Mouse (Mus musculus): ENCODE data around the gene Etfa. TPM values are rescaled to one million over a fixed set of nuclear protein-coding genes. Genes with fewer than 3 reads are reported as not detected.

Etfa gene
- 100 to 1,000 TPM; 394 to 566 TPM for total RNA-seq (2021)
- polyA plus RNA-seq (2012; rRNA removed), result 82.0 and 95.3 TPM in 2 replicates
- long read RNA-seq, transcript Etfa-201 (12 exons, 1,392 nt), result major isoform, 574 of 663 reads
- long read RNA-seq, partial matches to known transcripts, result 66 of 663 reads
- long read RNA-seq, other reads (novel, unspliced or antisense), result 23 of 663 reads

DNA sequence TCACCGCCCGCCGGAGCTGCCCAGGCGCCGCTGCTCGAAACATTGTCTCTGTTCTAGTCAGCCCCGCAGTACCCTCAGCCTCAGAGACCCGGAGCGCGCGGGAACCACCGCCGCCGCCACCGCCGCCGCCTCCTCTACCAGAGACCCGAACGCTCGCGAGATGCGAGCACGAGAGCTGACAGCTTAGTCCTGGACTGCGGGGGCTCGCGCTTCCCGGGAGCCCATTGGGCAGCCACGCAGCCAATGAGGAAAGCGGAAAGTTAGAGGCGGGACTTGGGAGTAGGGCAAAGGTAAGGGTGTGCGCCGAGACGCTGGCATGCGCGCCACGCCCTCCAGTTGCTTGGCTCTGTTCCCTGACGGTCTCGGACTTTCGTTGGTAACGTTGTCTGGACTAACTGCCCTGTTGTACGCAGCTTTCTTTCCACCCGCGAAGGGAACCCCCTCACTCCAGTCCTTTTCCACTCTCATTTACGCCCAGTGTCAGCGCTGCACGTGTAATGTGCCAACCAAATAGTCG lies at the start of gene Etfa:
Gene Etfa (minus strand): TSS at position 217 of the 517 bp plus-strand sequence.
- peak; percentile 98 for DNase-seq

DNA sequence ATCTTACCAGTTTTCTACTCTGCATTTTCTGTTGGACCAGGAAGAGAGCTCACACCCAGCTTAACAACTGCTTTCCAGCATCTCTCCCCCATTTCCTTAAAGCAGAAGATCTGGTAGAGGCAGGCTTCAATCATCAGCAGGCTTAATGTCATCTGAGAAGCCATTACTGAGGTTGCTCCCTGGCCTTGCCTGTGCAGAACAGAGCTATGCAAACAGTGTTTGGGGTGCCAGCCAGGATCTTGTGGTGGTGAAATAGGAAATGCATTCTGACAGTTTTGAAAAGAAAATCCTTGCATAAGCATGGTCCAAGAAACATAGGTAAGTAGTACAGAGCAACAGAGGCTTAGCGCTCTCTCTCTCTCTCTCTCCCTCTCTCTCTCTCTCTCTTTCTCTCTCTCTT lies 48.9 kb upstream of the Etfa start:
- DNase-seq, result no peak

DNA sequence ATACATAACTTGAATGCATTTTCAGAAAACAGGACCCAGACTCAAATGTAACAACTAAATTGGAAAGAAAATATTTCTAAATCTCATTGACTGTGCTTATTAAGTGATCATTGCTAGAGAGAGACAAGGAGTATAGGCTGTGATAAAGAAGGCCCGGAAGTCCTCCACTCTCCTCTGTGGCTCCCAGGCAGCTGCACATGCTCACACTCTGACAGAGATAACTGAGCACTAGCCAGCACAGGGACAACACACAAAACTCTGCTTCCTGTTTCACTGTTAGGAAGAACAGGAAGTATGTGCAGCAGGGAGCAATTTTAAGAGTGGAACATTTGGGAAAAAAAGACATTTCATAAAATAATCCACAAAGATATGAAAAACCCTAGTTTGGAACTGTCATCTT lies 42.9 kb upstream of the Etfa start:
- no peak for DNase-seq

DNA sequence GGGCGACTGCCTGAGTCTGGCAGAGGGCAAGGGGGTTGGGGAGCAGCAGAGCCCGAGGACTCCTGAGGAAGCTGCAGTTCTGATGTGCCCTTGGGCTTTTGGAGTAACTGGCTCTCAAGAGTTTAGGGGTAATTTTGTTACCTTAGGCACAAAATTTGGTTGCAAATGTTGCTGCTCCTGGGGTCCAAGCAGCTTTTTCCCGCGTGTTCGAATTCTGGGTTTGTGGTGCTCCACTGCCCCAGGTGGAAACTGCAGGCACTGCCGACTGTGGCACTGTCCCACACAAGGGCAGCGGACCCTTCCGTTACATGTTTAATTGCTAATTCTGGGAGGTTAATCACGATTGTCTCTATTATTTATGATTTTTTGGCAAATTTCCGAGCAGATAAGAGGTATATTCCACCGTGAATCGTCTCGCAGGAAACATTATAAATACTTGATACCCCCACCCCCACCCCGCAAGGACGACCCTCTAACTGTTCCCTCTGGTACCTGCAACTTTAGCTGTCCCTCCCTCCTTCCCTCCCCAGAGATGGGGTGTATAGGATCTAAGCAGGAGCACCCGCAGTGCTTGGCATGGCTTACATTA lies 37.4 kb upstream of the Etfa start:
- no peak for DNase-seq

DNA sequence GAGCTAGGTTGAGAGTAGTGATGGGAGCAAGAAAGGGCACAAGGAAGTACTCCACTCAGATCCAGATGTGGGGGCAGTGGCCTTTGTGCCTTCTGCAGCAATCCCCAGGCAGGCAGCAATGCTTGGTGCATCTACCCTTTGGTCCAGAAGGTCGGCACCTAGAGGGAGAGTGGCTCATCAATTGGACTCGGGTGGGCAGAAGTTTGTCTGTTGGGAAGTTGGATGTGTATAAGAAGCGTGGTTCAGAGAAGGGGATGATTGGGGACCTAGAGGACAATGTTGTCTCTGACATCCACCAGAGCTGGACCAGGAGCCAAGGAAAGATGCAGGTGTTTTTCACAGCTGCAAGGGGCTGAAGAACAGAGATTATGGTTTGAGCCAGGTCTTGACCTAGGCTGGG lies 36.8 kb upstream of the Etfa start:
- DNase-seq, result no peak

DNA sequence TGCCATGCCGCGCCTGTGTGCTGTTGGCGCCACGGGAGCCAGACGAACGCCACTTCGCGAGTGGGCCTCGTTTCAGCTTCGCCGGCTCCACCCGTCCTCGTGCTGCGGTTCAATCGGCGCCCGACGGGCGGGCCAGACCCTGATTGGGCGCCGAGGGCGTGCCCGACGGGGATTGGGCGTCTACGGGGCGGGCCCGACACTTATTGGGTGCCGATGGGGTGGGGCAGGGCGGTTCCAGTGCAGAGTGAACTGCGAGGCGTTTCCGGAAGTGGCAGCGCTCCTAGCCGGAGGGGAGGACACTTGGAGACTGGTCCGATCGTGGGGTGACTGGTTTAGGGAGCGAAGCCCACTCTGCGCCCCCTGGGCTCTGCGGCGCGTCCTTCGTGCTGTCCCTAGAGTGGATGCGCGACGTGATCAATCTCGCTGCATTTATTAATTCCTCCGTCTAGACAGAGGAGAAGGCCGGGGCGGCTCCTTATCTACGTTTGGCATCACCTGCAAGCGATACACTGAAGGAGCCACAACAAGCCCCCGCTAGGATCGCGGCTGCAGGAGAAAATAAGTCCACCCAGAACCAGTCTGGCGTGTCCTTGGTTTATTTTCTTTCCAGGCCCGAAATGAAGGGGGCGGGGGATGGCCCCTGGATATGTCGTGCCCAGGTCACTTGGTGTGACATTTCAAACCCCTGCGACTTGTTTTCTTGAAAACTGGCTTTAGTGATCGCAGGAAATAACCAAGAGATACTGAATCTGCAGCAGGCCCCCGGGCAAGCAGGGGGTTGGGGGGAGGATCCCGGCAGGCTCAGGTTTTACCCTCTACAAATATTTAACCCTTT lies 34.4 kb upstream of the Etfa start:
- peak; percentile 75 for DNase-seq

DNA sequence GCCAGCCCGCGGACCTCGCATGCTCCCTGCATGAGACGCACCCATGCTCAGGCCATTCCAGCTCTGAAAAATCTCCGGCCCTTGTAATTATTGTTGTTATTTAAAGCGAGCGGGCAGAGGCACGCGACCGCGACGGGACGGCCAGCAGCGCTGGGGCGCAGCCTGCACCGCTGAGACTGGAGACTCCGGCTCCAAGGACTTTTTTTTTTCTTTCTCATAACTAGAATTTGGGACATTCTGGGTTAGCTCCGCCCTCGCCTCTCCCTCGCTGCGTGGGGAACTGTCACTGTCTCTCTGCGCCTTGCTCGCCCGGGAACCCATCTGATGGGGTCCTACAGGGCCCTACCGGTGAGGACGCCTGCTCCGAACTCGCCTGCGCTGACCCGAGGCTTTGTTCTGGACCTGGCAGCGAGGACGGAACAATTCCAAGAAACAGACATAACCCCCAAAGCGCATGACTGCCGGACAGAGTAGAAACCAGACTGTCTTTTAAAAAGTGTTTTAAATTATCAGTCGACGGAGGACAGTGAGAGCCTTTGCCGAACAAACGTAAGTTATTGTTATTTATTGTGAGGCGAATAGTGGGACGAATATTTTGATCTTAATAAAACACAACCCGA lies 33.6 kb upstream of the Etfa start:
- peak; percentile 44 for DNase-seq

DNA sequence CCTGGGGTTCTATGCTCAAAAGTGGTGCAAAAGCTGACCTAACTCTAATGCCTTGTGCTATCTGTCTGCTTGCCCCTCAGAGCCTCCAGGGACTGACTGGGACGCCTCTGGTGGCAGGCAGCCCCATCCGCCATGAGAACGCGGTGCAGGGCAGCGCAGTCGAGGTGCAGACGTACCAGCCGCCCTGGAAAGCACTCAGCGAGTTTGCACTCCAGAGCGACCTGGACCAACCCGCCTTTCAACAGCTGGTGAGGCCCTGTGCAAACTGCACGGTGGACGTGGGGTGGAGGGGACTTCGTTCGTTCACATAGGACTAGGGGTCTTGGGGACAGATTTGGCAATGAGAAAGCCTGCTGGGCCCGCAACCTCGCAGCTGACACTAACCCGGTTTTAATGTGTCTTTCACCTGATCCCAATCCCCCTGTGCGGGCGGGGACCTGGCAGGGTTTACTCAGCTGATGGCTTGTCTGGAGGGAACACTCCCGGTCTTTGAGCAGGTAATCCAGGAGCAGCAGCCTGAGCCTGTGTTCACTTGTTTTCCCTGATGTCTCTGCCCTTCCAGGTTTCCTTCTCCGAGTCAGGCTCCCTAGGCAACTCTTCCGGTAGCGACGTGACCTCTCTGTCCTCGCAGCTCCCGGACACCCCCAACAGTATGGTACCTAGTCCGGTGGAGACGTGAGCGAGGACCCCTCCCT lies 33.0 kb upstream of the Etfa start:
- peak; percentile 42 for DNase-seq

DNA sequence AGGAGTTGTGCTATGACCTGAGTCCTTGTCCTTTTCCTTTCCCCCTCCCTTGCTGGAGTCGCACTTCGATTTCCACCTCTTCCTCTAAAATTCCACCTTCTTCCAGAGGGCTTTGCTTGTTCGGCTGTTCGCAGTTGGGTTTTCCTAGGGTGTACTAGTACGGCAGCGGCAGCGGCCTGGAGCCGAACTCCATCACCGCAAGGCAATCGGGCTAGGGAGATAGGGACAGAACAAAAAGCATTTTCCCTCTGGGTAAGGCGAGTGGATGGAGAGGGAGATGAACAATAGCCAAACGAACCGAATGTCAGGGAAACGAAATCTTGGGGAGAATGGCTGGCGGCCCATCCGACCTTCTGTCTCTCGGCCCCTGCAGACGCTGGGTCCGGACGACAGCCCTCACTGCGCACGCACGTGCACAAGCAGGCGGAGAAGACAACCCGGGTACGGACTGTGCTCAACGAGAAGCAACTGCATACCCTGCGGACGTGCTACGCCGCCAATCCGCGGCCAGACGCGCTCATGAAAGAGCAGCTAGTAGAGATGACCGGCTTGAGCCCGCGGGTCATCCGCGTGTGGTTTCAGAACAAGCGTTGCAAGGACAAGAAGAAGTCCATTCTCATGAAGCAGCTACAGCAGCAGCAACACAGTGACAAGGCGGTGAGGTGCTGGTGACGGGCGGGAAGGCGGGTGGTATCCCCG lies 31.8 kb upstream of the Etfa start:
- DNase-seq, result peak; percentile 52

DNA sequence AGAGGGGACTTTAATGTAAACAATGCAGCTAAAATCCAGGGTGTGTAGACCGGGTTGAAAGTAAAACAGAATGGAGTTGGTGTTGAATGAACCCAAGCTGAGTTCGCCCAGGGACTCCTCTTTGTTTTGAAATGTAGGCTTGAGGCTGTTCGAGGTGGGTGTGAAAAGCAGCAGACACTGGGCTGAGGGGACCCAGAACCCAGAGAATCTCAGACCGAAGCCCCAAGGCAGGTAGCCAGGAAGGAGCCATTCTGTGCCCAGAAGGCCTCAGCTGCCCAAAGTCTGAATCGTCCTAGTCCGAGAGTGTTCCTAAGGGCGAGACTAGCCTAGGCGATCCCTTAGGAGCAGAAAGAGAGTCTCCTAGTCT lies 31.3 kb upstream of the Etfa start:
- DNase-seq, result no peak

DNA sequence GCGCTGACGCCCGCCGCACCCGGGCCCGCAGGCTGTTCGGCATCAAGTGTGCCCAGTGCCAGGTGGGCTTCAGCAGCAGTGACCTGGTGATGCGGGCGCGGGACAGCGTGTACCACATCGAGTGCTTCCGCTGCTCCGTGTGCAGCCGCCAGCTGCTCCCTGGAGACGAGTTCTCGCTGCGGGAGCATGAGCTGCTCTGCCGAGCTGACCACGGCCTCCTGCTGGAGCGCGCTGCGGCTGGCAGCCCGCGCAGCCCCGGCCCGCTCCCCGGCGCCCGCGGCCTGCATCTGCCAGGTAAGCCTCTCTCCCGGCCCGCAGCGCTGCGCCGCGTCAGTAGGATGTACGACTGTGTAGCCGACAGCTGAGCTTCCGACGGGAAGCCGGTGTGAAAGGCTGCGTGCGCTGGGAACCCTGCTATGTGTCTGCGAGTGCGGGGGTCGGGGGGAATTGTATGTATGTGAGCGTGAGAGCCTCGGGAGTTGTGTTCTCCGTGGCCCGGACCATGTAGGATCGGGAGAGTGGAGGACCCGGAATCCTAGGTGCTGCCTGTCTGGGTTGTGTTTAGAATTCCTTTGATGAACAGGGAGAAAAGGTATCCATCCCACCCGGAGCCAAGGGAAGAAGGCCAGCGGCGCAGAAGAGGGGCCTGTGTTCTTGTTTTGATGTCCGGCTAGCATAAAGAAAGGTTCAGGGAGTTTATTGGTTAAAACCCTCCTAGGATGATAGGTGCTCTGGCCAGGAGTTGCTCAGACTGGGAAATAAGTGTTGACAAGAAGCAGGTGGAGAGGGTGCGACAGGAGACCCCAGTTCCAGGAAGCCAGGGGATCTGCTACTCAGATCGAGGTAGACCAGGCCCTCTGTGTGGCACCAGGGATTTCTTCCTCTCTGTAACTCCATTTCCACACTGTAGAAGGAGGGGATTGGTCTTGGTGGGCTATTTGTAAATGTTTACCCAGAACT lies 30.6 kb upstream of the Etfa start:
- DNase-seq, result peak; percentile 10

DNA sequence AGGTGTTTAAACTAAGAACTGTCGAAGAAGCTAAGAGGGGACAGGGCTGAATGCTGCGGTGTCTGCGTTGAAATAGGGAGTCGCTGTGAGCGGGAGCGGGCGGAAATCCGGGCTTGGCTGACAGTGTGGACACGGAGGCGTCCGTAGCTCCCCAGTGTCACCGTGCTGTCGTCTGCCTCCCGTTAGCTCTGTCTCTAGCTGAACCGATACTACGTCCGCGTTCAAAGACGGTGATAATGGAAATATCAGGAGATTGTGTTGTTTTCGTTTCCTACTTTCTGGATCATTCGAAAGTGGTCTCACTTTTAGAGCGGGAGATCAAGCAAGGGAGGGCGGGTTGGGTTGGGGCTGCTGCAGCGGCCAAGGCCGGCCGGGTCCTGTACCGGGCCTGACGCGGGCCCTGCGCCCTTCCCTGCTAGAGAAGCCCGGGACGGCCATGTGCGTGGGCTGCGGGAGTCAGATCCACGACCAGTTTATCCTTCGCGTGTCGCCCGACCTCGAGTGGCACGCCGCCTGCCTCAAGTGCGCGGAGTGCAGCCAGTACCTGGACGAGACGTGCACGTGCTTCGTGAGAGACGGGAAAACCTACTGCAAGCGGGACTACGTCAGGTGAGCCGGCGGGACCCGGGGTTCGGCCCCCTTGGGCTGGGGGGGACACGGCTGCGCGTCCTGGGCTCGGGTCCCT lies 29.8 kb upstream of the Etfa start:
- peak; percentile 60 for DNase-seq

DNA sequence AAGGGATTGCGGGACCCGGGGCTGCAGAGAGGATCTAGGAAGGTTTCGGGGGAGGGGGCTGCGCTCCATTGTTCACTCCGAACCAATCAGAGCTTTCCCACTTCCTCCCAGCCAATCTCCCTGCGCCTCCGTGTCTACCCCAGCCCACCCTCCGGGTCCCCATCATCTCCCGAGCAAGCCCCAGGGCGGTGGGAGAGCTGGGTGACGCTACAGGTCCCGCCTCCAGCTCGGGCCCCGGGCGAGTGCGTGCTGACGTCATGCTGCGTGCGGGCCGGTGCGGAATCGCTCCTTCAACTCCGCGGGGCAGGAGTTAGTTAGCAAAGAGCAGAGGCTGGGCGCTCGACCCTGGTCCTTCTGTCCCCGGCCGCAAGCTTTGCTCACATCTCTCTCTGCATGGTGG lies 28.8 kb upstream of the Etfa start:
- DNase-seq, result peak; percentile 36

DNA sequence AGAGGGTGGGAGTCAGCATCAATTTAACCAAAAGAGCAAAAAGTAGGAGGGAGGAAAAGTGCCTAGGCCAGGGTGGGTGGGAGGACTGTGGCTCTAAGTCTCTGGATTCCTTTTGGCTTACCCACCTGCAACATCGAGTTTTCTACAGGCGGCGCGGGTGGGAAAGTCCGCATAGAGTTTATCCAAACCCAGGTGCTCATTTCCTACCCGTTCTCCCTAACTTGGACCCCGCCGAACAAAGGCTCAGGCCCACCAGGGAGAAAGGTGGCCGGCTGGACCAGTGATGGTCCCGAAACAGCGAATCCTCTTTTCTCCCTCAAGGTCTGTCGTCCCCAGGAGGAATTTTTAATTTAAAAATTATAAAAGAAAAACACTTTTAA lies 28.3 kb upstream of the Etfa start:
- DNase-seq, result peak; percentile 7

DNA sequence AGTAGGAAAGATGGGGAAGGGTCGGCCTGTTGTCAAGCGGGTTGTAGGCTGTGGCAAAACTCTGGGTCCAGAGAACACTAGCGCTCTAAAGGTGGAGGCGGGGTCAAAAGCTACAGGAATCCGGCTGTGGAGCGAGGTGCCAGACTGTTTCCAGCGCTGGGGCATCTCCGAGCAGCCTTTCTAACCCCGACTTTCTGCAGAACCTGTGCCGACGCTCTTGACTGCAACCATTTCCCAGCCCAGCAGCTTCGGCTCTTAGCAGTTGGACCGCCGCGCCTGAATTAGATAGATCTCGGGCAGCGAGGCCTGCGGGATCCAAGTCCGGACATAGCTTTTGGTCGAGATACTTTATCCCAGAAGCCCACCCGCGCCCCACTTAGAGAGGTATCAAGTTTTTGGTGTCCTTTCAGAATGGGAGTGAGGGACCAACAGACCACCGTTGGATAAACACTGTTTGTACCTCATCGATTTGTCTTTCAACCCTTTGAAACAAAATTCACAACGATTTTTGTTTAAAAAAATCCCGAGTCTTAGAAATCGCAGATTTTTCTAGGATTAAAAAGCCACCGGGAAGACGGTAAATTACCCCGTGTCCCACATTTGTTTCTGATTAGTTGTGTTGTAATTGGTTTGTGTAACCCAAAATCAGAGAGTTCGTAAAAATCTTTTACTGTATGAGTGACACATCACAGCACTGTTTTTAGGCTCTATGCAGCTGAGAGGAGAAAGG lies 27.8 kb upstream of the Etfa start:
- no peak for DNase-seq

DNA sequence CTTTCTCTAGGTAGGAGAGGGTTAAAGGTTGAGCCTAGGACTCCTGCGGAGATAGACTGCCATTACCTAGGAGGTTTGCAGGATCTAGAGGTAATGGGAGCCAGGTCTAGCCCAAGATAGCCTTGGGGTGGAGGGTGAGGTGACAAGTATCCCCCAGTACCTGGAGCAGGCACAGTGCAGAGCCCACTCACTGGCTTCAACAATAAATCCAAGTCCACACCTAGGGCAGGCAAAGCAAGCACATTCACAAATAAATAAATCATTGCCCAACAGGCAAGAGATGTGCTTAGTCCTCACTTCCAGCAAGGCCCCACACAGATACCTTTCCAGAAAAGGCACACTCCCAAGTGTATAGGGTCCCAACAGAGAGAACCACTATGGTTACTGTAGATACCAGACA lies 27.0 kb upstream of the Etfa start:
- DNase-seq, result no peak

DNA sequence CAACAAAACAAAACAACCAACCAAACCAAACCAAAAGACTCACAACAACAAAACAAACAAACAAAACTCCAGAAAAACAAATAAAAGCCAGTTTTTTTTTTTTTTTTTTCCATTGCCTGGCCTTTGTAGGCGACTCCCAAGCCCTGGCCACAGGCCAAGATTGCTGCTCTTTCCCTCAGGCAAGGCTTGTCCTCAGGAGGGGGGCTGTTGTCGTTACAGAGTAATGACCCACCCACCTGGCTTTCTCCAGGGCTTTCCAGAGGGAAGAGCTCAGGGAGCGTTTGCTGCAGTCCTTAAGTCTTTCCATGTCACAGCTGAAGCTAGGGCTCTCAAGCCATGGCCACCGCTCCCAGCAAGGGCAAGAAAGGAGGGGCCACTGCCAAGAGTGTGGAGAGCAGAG lies 26.3 kb upstream of the Etfa start, which contains the start of gene Isl2:
Gene Isl2 (plus strand): TSS at position 296 of the 400 bp plus-strand sequence.
- DNase-seq, result no peak

DNA sequence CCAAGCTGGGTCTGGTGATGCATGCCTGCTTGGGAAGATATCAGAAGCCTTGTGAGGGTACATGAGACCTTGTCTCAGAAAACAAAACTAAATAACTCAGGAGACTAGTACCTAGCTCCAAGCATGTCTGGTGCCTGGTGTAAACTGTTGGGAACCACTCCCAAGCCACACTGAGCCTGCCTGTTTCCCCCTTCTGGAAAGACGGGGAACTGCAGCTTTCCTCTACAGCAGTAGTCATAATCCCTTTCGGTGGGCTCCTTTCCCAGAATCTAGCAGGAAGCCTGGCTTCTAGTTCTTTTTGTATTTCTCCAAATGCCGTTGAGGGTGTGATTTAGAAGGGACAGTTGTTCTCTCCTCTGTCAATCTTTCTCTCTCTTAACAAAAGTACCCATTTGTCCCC lies 23.9 kb upstream of the Etfa start:
- peak; percentile 37 for DNase-seq

DNA sequence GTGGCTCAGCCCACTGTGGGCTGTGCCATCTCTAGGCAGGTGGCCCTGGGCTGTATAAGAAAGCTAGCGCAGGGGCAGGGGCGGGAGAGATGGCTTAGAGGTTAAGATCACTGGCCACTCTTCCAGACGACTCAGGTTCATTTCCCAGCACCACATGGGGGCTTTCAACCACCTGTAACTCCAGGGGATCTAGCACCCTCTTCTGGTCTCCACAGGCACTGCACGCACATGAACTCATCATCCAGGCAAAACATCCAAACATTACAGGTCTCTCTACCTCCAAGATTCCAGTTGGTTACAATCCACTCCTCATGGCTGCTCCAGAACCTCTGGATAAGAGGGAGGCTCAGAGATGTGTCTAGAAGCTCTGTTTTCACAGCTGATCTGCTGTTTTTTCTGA lies 13.7 kb upstream of the Etfa start:
- DNase-seq, result no peak
